Mouse (Mus musculus) myocyte (in vitro differentiated cells): Measurements from ENCODE around the gene Rdh5. TPM values are rescaled to one million over a fixed set of nuclear protein-coding genes. Genes with fewer than 3 reads are reported as not detected.

Experiments
- H3K27me3 ChIP-seq: one replicate; pipeline ENCODE4 v1.6.1; 2011; ENCODE audit not compliant: control insufficient read depth, insufficient read depth, insufficient read length
- H3K36me3 ChIP-seq: one replicate; pipeline ENCODE4 v1.6.1; 2011; ENCODE audit not compliant: control insufficient read depth, insufficient read depth
- H3K4me2 ChIP-seq: one replicate; pipeline ENCODE4 v1.6.1; 2011; ENCODE audit warnings: low read depth, control low read depth
- H3K4me3 ChIP-seq: one replicate; pipeline ENCODE4 v1.5.1; 2011; ENCODE audit warnings: mild to moderate bottlenecking, control low read depth, moderate library complexity
- H3K79me2 ChIP-seq: one replicate; pipeline ENCODE4 v1.6.1; 2011; ENCODE audit not compliant: control insufficient read depth, insufficient read depth
- H3ac ChIP-seq: one replicate; pipeline ENCODE4 v1.6.1; 2011; ENCODE audit not compliant: control insufficient read depth, insufficient read length
- CEBPB ChIP-seq: IDR thresholded peaks from 2 replicates; pipeline ENCODE4 v1.6.1; 2011; ENCODE audit warnings: mild to moderate bottlenecking, moderate library complexity; ENCODE audit not compliant: poor library complexity, insufficient read depth, severe bottlenecking
- E2F4 ChIP-seq: IDR thresholded peaks from one replicate; pipeline ENCODE4 v1.6.1; 2011; ENCODE audit warnings: mild to moderate bottlenecking, control low read depth, moderate library complexity; ENCODE audit not compliant: insufficient read depth
- MAX ChIP-seq: IDR thresholded peaks from one replicate; pipeline ENCODE4 v1.6.1; 2011; ENCODE audit warnings: low read depth, mild to moderate bottlenecking, control low read depth
- MYOD1 ChIP-seq, 3 experiments: IDR thresholded peaks; one replicate each; pipeline ENCODE4 v1.6.1; 2011; ENCODE audit warnings: control low read depth in 2 of 3, low read depth in 2 of 3, mild to moderate bottlenecking in 2 of 3, moderate library complexity in 1 of 3; ENCODE audit not compliant: insufficient read length in 2 of 3, control insufficient read depth in 1 of 3
- MYOG ChIP-seq, 3 experiments: IDR thresholded peaks; one replicate each; pipeline ENCODE4 v1.6.1; 2011; ENCODE audit warnings: control low read depth in 2 of 3, low read depth in 2 of 3, mild to moderate bottlenecking in 2 of 3; ENCODE audit not compliant: insufficient read length in 2 of 3, control insufficient read depth in 1 of 3, insufficient read depth in 1 of 3
- POLR2A ChIP-seq: IDR thresholded peaks from one replicate; pipeline ENCODE4 v1.6.1; 2011; ENCODE audit warnings: low read depth, mild to moderate bottlenecking, control low read depth, moderate library complexity; ENCODE audit not compliant: insufficient read length
- POLR2AphosphoS2 ChIP-seq: IDR thresholded peaks from one replicate; pipeline ENCODE4 v1.6.1; 2011; ENCODE audit warnings: low read depth, control low read depth; ENCODE audit not compliant: insufficient read length
- REST ChIP-seq: IDR thresholded peaks from one replicate; pipeline ENCODE4 v1.6.1; 2011; ENCODE audit warnings: mild to moderate bottlenecking, control low read depth, moderate library complexity; ENCODE audit not compliant: insufficient read depth, insufficient read length
- SRF ChIP-seq: IDR thresholded peaks from one replicate; pipeline ENCODE4 v1.6.1; 2011; ENCODE audit warnings: low read depth; ENCODE audit not compliant: control insufficient read depth, insufficient read length
- TCF12 ChIP-seq: IDR thresholded peaks from one replicate; pipeline ENCODE4 v1.6.1; 2011; ENCODE audit warnings: mild to moderate bottlenecking, control low read depth; ENCODE audit not compliant: poor library complexity, insufficient read depth, severe bottlenecking
- TCF3 ChIP-seq: IDR thresholded peaks from one replicate; pipeline ENCODE4 v1.6.1; 2011; ENCODE audit warnings: low read depth, control low read depth; ENCODE audit not compliant: insufficient read length
- USF1 ChIP-seq: IDR thresholded peaks from one replicate; pipeline ENCODE4 v1.6.1; 2011; ENCODE audit warnings: low read depth, mild to moderate bottlenecking, control low read depth, moderate library complexity
- polyA plus RNA-seq: library from polyadenylated mRNA; unstranded; fragments of >200 nt; fragmentation: generic; extraction: Trizol; gene quantifications from one replicate; pipeline ENCODE4 v1.2.1, GENCODE M21; 2012; ENCODE audit warnings: missing spikeins

Gene Rdh5
- polyA plus RNA-seq, 1 experiment = 63.3 TPM

GRCm38 (mm10) chr10:128921883-128922821, 536 bp downstream of the Rdh5 start:
- Histone ChIP-seq H3K4me2 (peak overlapping the region; percentile 92), H3K4me3 (peak overlapping the region; percentile 34), H3ac (peak overlapping the region; percentile 49), H3K27me3 (no peaks in the 10 kb centered on the region), H3K79me2 (peaks cover 14% of the 10 kb centered on the region), H3K36me3 (peaks cover 5% of the 10 kb centered on the region)
- TF ChIP-seq POLR2A (peak; percentile 70), CEBPB (peak; percentile 72), MYOG (IDR thresholded peaks at IDR 0.05; ENCODE audit: control insufficient read depth in 1 of 3, insufficient read depth in 1 of 3, insufficient read length in 2 of 3, low read depth in 2 of 3) (peak; percentile 84 to 99 (median 98)), MYOD1 (IDR thresholded peaks at IDR 0.05; ENCODE audit: control insufficient read depth in 1 of 3, insufficient read length in 2 of 3, low read depth in 2 of 3) (peak; percentile 99), SRF (peak; percentile 91), REST (no peak), E2F4 (no peak), TCF3 (peak; percentile 94), USF1 (no peak), POLR2AphosphoS2 (peak; percentile 71), MAX (no peak), TCF12 (peak; percentile 99)

GRCm38 (mm10) chr10:128921251-128921650, 1.4 kb downstream of the Rdh5 start:
- Histone ChIP-seq H3K4me2 (peak overlapping the region; percentile 92), H3K36me3 (peaks cover 14% of the 10 kb centered on the region), H3K4me3 (peak overlapping the region; percentile 34), H3K79me2 (peaks cover 14% of the 10 kb centered on the region), H3ac (no peak overlapping the region), H3K27me3 (no peaks in the 10 kb centered on the region)
- TF ChIP-seq POLR2AphosphoS2 (peak; percentile 68), REST (no peak), POLR2A (peak; percentile 32), MYOD1 (IDR thresholded peaks at IDR 0.05; ENCODE audit: control insufficient read depth in 1 of 3, insufficient read length in 2 of 3, low read depth in 2 of 3) (peak in 1 of 3 experiments; percentile 15)

- H3ac ChIP-seq = peak overlapping the region; percentile 0
- peak overlapping the region; percentile 34 for H3K4me3 ChIP-seq
- peak overlapping the region; percentile 92 for H3K4me2 ChIP-seq
- peaks cover 18% of the 10 kb centered on the region for H3K36me3 ChIP-seq
- H3K79me2 ChIP-seq = peaks cover 14% of the 10 kb centered on the region
- TF ChIP-seq POLR2A (no peak), SRF (no peak), USF1 (no peak), CEBPB (no peak), TCF12 (no peak), POLR2AphosphoS2 (no peak), MAX (no peak), MYOD1 (IDR thresholded peaks at IDR 0.05; ENCODE audit: control insufficient read depth in 1 of 3, insufficient read length in 2 of 3, low read depth in 2 of 3) (no peak), MYOG (IDR thresholded peaks at IDR 0.05; ENCODE audit: control insufficient read depth in 1 of 3, insufficient read depth in 1 of 3, insufficient read length in 2 of 3, low read depth in 2 of 3) (no peak), REST (no peak), E2F4 (no peak), TCF3 (no peak)
- H3K27me3 ChIP-seq = no peaks in the 10 kb centered on the region
Measured at GRCm38 (mm10) chr10:128920736-128921161, 1.9 kb downstream of the Rdh5 start.

- H3K4me3 ChIP-seq = peak overlapping the region; percentile 34
- no peaks in the 10 kb centered on the region for H3K27me3 ChIP-seq
- H3ac ChIP-seq = peak overlapping the region; percentile 0
- TF ChIP-seq MAX (no peak), USF1 (no peak), REST (no peak), CEBPB (no peak), TCF12 (no peak), TCF3 (no peak), E2F4 (no peak), POLR2AphosphoS2 (peak; percentile 82), MYOD1 (IDR thresholded peaks at IDR 0.05; ENCODE audit: control insufficient read depth in 1 of 3, insufficient read length in 2 of 3, low read depth in 2 of 3) (peak in 1 of 3 experiments; percentile 37), POLR2A (peak; percentile 40), SRF (no peak), MYOG (IDR thresholded peaks at IDR 0.05; ENCODE audit: control insufficient read depth in 1 of 3, insufficient read depth in 1 of 3, insufficient read length in 2 of 3, low read depth in 2 of 3) (no peak)
- H3K4me2 ChIP-seq = peak overlapping the region; percentile 92
- peaks cover 25% of the 10 kb centered on the region for H3K36me3 ChIP-seq
- H3K79me2 ChIP-seq = peaks cover 20% of the 10 kb centered on the region
Measured at GRCm38 (mm10) chr10:128919966-128920365, 2.7 kb downstream of the Rdh5 start.
